ENCODE assay signal across 7 mouse cellular contexts in the genomic region with DNA sequence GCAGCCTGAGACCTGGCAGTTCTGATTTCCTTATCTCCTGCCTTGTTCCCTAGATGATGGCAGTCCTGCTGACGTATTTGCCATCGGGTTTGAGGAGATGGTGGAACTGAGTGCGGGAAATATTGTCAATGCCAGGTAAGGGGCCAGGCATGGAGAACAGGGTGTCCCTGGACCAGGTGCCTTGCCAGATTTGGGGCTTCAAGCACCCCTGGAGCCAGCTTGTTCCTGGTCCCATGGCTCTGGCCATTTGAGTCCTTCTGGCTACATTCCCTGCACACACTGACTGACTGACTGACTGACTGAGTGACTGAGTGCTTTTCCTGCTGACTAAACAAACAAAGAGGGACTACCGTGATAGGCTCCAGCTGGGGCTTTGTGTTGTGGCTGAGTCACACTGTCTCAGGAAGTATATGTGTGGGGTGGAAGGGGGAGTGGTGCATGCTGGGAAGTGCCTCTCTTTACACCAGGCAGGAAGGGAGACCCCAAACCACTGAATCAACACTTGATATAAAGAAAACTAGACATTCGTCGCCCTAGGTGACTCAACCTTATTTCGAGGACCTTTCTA.
DNase-seq lines count a peak whose midpoint lies in the region; ATAC-seq and TF ChIP-seq lines count a peak whose summit lies in the region.

No protein-coding gene starts in this region.

- no peaks in the 10 kb centered on the region for H3K9me3 ChIP-seq in CH12.LX (replicated peaks; ENCODE audit: low read length)
- H3K9me3 ChIP-seq in intestine, embryonic 15.5 days, result no peaks in the 10 kb centered on the region

- H3K9ac ChIP-seq in CH12.LX (ENCODE audit: insufficient read depth, low read depth), result 0 out of 2 replicates have a peak overlapping the region, but pooled peaks have one; percentile 16
- no peak overlapping the region for H3K9ac ChIP-seq in intestine, embryonic 15.5 days

- H3K4me2 ChIP-seq in CH12.LX (ENCODE audit: insufficient read depth, low read depth, poor library complexity, severe bottlenecking), result no peak overlapping the region
- H3K4me2 ChIP-seq in intestine, embryonic 15.5 days (replicated peaks), result no peak overlapping the region

- peak; percentile 51 for DNase-seq in CH12.LX (ENCODE audit: extremely low read depth)
- DNase-seq in spleen, adult 12 weeks (ENCODE audit: low spot score), result no peak
- DNase-seq in adrenal gland, adult 18-20 months (ENCODE audit: low spot score in 2 of 2), result no peak
- no peak for DNase-seq in urinary bladder, postnatal 10 days (ENCODE audit: low spot score)

- no peak for TF ChIP-seq CTCF in CH12.LX (conservative IDR thresholded peaks at IDR 0.05 in 1 of 2, IDR thresholded peaks at IDR 0.05 in 1 of 2; ENCODE audit: low read depth in 2 of 2, low read length in 2 of 2)

- no peaks in the 10 kb centered on the region for H3K79me2 ChIP-seq in CH12.LX (replicated peaks; ENCODE audit: control insufficient read depth, extremely low read depth, insufficient read depth, poor library complexity, severe bottlenecking)

- H3K27me3 ChIP-seq in CH12.LX (replicated peaks), result no peaks in the 10 kb centered on the region
- H3K27me3 ChIP-seq in intestine, embryonic 15.5 days (replicated peaks), result no peaks in the 10 kb centered on the region

- TF ChIP-seq RAD21 in CH12.LX (IDR thresholded peaks at IDR 0.05; ENCODE audit: low read depth, low read length), result no peak

- TF ChIP-seq EP300 in CH12.LX (IDR thresholded peaks at IDR 0.05; ENCODE audit: low read length), result no peak

- TF ChIP-seq POLR2A in CH12.LX (IDR thresholded peaks at IDR 0.05; ENCODE audit: low read depth, low read length), result no peak

- ATAC-seq in common myeloid progenitor, adult 5-6 weeks (replicated peaks; ENCODE audit: low read depth, poor library complexity, severe bottlenecking), result peak; percentile 84
- ATAC-seq in intestine, embryonic 15.5 days, result peak; percentile 72
- ATAC-seq in megakaryocyte-erythroid progenitor cell, adult 5-6 weeks (replicated peaks; ENCODE audit: low FRiP score, low TSS enrichment, poor library complexity, severe bottlenecking), result peak; percentile 31; the same call in 1 of the 2 replicates

- peak overlapping the region in 1 of 3 experiments; percentile 6 for H3K4me3 ChIP-seq in CH12.LX (replicated peaks in 1 of 3; ENCODE audit: low read depth in 2 of 3, low read length in 2 of 3, poor library complexity in 1 of 3)
- no peak overlapping the region for H3K4me3 ChIP-seq in intestine, embryonic 15.5 days (replicated peaks)

- dilution Hi-C loops in CH12.LX (cut with MboI; ENCODE audit: extremely low pct_ligation_motif_present, extremely low pct_unique_long_range_greater_than_20kb, low sequenced_read_pairs), result no loop called here

- H3K4me1 ChIP-seq in CH12.LX (ENCODE audit: control insufficient read depth in 1 of 2, insufficient read depth in 2 of 2), result peaks cover 37 to 70% of the 10 kb centered on the region in 2 experiments
- peaks cover 13% of the 10 kb centered on the region for H3K4me1 ChIP-seq in intestine, embryonic 15.5 days (replicated peaks)

- 65% methylated on average over 7 of the region's 7 CpGs for WGBS in intestine, embryonic 15.5 days

- peak overlapping the region; percentile 85 for H3K27ac ChIP-seq in CH12.LX (ENCODE audit: insufficient read depth, low read depth)
- peak overlapping the region; percentile 24; the same call in 1 of the 2 replicates for H3K27ac ChIP-seq in intestine, embryonic 15.5 days

- in situ Hi-C loops in CH12.LX (cut with MboI; ENCODE audit: low pct_ligation_motif_present, low pct_unique_long_range_greater_than_20kb, low sequenced_read_pairs), result loop anchor here (25.0 kb wide), 1 partner anchor 579 kb away; the partner anchor contains the start of gene Tmem242

- peaks cover 2 to 48% of the 10 kb centered on the region in 2 experiments for H3K36me3 ChIP-seq in CH12.LX (replicated peaks in 1 of 2; ENCODE audit: control insufficient read depth in 1 of 2, insufficient read depth in 1 of 2, low read length in 1 of 2)
- no peaks in the 10 kb centered on the region for H3K36me3 ChIP-seq in intestine, embryonic 15.5 days

TF ChIP-seq in CH12.LX, 34 proteins besides CTCF, POLR2A, EP300 and RAD21:
- TF ChIP-seq ETS1 (conservative IDR thresholded peaks at IDR 0.05; ENCODE audit: low read depth, low read length) (peak; percentile 60), TBP (conservative IDR thresholded peaks at IDR 0.05; ENCODE audit: low read depth, low read length) (no peak), ELF1 (IDR thresholded peaks at IDR 0.05; ENCODE audit: low read depth, low read length) (peak; percentile 43; the same call in 1 of the 2 replicates), BHLHE40 (IDR thresholded peaks at IDR 0.05; ENCODE audit: low read depth, low read length) (0 out of 2 replicates have a peak, but pooled peaks have one; percentile 20), IRF4 (IDR thresholded peaks at IDR 0.05; ENCODE audit: low read depth, low read length) (no peak)

Comparison
In these comparisons a context has a peak if more than half of its experiments do, and no peak if none do; other contexts are left out.
1. ATAC-seq: peak in every context shown above with its lines; median percentile 84 in common myeloid progenitor, adult 5-6 weeks; 72 in intestine, embryonic 15.5 days; 31 in megakaryocyte-erythroid progenitor cell, adult 5-6 weeks.